Mouse (Mus musculus): Measurements from ENCODE around the gene Fgd2. TPM values are rescaled to one million over a fixed set of nuclear protein-coding genes. Genes with fewer than 3 reads are reported as not detected.

Fgd2 gene
- polyA plus RNA-seq, 1 experiment from 2014 or later: 9.7 TPM

DNA sequence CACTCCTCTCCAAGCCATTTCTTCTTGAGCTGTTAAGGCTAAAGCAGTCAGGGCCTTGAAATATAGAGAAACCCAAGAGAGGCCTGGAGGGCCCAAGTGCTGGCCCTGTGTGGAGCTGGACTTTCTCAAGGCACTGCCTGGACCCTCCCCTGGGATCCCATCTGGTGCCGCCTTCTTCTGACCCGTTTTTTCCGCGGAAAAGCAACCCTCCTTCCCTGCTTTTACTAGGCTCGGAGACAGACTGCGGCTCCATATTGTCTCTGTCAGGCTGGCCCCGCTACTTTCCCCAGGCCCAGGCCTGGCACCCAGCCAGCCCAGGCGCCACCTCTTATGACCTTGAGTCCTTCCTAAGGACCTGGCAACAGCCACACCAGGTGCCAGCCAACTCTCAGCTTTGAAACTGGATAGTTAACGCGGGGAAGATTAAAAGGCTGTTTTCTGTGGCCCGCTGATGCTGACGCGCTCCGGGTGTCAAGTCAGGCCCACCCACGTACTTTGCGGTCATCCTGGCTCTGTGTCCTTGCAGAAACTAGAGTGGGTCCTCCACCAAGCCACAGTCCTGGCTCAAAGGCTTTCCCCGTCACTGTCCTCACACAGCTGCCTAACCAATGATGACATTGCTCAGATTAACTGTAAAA, 4.8 kb upstream of the Fgd2 start:
- H3K27ac ChIP-seq (ENCODE audit: low read length): peak overlapping the region; percentile 94
- peak overlapping the region; percentile 39 for H3K4me3 ChIP-seq (replicated peaks; ENCODE audit: low read length)
- peaks cover 24% of the 10 kb centered on the region for H3K4me1 ChIP-seq (replicated peaks; ENCODE audit: control insufficient read depth, insufficient read depth, low read length)
- ATAC-seq: peak; percentile 41
- H3K36me3 ChIP-seq (ENCODE audit: control insufficient read depth, insufficient read depth): no peaks in the 10 kb centered on the region
- 2% methylated on average over 17 of the region's 17 CpGs for WGBS
- peak overlapping the region; percentile 58 for H3K4me2 ChIP-seq (ENCODE audit: low read length)
- H3K9ac ChIP-seq (replicated peaks; ENCODE audit: low read depth, low read length): peak overlapping the region; percentile 61
- no peaks in the 10 kb centered on the region for H3K9me3 ChIP-seq (ENCODE audit: control insufficient read depth, low read length)
- H3K27me3 ChIP-seq (replicated peaks; ENCODE audit: control insufficient read depth, insufficient read depth, low read length): no peaks in the 10 kb centered on the region

DNA sequence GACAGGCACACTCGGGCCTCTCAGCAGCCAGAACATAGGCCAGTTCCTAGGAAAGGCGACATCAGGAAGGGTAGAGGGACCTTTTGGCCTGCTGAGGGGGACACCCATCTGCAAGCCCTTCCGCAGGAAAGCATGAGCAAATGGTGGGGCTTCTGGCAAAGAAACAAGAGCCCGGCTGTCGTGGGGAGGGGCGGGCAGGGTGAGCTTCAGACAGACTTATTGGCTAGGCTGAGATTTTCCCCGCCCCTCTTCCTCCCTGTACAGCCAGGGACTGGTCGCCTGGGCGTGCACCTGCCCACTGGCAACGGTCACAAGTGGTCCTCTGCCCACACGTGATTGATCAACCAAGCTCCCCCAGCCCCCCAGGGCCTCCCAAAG, 4.2 kb upstream of the Fgd2 start:
- no peaks in the 10 kb centered on the region for H3K27me3 ChIP-seq (replicated peaks; ENCODE audit: control insufficient read depth, insufficient read depth, low read length)
- H3K4me1 ChIP-seq (replicated peaks; ENCODE audit: control insufficient read depth, insufficient read depth, low read length): peaks cover 24% of the 10 kb centered on the region
- H3K4me3 ChIP-seq (replicated peaks; ENCODE audit: low read length): peak overlapping the region; percentile 39
- H3K4me2 ChIP-seq (ENCODE audit: low read length): peak overlapping the region; percentile 58
- no peaks in the 10 kb centered on the region for H3K36me3 ChIP-seq (ENCODE audit: control insufficient read depth, insufficient read depth)
- H3K9ac ChIP-seq (replicated peaks; ENCODE audit: low read depth, low read length): peak overlapping the region; percentile 61
- peak overlapping the region; percentile 94 for H3K27ac ChIP-seq (ENCODE audit: low read length)
- WGBS: 1% methylated on average over 11 of the region's 11 CpGs
- no peaks in the 10 kb centered on the region for H3K9me3 ChIP-seq (ENCODE audit: control insufficient read depth, low read length)
- peak; percentile 95 for ATAC-seq

DNA sequence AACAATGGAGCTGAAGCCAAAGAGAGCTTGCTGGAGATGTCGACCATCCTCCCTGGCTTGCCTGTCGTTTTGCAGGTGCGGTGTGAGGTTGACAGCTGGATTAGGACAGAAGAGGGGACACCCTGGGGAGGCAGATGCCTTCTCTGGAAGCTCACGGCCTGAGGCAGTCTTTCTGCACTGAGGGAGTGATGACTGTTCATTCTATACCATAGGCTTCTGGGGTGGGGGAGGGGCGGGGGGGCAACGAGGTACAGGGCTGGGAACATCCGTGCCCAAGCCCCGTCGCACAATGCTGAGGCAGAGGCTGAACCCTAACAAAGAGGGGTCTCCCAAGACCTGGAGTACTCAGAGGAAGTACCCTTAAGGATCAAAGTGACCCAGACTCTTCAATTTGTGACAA, 3.8 kb upstream of the Fgd2 start:
- WGBS: under 1% methylated on average over 9 of the region's 9 CpGs
- Histone ChIP-seq H3K4me2 (ENCODE audit: low read length) (peak overlapping the region; percentile 58), H3K9me3 (ENCODE audit: control insufficient read depth, low read length) (no peaks in the 10 kb centered on the region), H3K9ac (replicated peaks; ENCODE audit: low read depth, low read length) (peak overlapping the region; percentile 61), H3K27ac (ENCODE audit: low read length) (peak overlapping the region; percentile 94), H3K4me3 (replicated peaks; ENCODE audit: low read length) (peak overlapping the region; percentile 39), H3K36me3 (ENCODE audit: control insufficient read depth, insufficient read depth) (no peaks in the 10 kb centered on the region), H3K4me1 (replicated peaks; ENCODE audit: control insufficient read depth, insufficient read depth, low read length) (peaks cover 24% of the 10 kb centered on the region), H3K27me3 (replicated peaks; ENCODE audit: control insufficient read depth, insufficient read depth, low read length) (no peaks in the 10 kb centered on the region)
- peak; percentile 38 for ATAC-seq

DNA sequence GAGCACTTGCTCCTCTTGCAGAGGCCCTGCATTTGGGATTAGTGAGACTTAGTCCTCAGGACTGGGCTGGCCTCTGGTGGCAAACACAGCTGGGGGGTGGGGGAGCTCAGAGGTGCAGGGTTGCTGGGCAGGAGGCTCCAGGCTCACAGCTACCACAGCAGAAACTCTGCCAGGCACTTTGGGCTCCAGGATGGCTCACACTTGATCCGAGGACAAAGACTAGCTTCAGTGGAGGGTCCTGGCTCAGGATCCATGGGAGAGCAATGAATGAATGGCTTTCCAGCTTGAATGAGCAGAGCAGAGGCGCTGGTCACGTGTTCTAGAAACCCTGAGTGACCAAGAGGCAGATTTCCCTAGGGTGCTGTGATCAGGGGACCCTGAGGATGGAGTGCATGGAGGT, 1.8 kb upstream of the Fgd2 start:
- peaks cover 24% of the 10 kb centered on the region for H3K4me1 ChIP-seq (replicated peaks; ENCODE audit: control insufficient read depth, insufficient read depth, low read length)
- 32% methylated on average over 3 of the region's 3 CpGs for WGBS
- H3K4me2 ChIP-seq (ENCODE audit: low read length): no peak overlapping the region

DNA sequence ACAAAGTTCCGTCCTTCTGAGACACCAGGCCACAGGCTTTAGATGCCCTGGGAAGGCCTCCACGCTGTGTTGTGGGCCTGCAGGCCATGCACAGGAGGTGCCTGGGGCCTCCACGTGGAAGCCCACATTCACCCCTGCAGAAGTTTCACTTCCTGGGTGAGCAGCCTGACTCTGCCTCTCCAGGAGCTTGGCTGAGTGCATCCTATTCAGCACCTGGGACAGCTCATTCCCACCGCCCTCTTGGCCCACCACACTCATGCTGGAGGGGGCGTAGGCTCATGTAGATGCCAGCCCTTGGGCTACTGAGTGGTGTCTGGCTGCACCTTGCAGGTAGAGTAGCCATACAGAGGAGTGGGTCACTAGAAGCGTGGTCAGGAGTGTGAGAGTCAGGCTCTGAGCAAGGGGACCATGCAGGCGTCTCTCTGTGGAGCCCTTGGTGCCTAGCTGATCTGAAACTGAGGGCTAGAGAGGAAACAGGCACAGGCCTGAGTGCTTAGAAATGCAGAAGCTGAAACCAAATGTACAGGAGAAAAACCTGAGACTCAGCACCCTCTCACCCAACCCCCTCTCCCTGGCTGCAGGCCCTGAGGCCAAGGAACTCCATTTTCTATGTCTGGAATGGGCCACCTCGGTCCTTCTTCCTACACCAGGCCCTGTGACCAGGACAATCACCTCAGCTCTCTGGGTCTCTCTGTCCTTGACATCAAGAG, 1.4 kb downstream of the Fgd2 start:
- Histone ChIP-seq H3K9me3 (ENCODE audit: control insufficient read depth, low read length) (no peaks in the 10 kb centered on the region), H3K4me2 (ENCODE audit: low read length) (no peak overlapping the region), H3K27me3 (replicated peaks; ENCODE audit: control insufficient read depth, insufficient read depth, low read length) (no peaks in the 10 kb centered on the region), H3K36me3 (ENCODE audit: control insufficient read depth, insufficient read depth) (no peaks in the 10 kb centered on the region), H3K4me1 (replicated peaks; ENCODE audit: control insufficient read depth, insufficient read depth, low read length) (peaks cover 1% of the 10 kb centered on the region), H3K27ac (ENCODE audit: low read length) (no peak overlapping the region), H3K4me3 (replicated peaks; ENCODE audit: low read length) (no peak overlapping the region), H3K9ac (replicated peaks; ENCODE audit: low read depth, low read length) (no peak overlapping the region)
- 62% methylated on average over 8 of the region's 8 CpGs for WGBS
- ATAC-seq: no peak

More for the DNA sequence above, 1.8 kb upstream of the Fgd2 start:
- H3K9ac ChIP-seq (replicated peaks; ENCODE audit: low read depth, low read length): no peak overlapping the region
- ATAC-seq: no peak
- no peak overlapping the region for H3K27ac ChIP-seq (ENCODE audit: low read length)
- no peaks in the 10 kb centered on the region for H3K27me3 ChIP-seq (replicated peaks; ENCODE audit: control insufficient read depth, insufficient read depth, low read length)
- no peaks in the 10 kb centered on the region for H3K36me3 ChIP-seq (ENCODE audit: control insufficient read depth, insufficient read depth)
- no peak overlapping the region for H3K4me3 ChIP-seq (replicated peaks; ENCODE audit: low read length)
- no peaks in the 10 kb centered on the region for H3K9me3 ChIP-seq (ENCODE audit: control insufficient read depth, low read length)

DNA sequence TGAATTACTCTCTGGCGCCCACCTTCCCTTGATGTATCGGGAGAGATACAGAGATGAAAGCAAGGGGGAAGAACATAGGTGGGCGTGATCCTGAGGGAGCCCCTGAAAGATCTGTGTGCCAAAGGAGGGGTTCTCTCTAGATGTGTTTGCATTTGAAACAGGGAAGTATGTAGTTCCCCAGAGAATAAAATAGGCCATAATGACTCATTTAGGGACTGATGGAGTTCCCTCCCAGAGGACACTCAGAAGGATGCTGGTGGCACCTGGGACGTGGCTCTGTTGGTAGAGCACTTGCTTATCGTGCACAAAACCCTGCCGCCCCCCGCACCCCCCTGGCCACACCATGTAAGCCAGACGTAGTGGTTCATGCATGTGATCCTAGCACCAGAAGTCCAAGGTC, 2.4 kb downstream of the Fgd2 start:
- Histone ChIP-seq H3K4me2 (ENCODE audit: low read length) (no peak overlapping the region), H3K4me1 (replicated peaks; ENCODE audit: control insufficient read depth, insufficient read depth, low read length) (no peaks in the 10 kb centered on the region), H3K27ac (ENCODE audit: low read length) (no peak overlapping the region), H3K27me3 (replicated peaks; ENCODE audit: control insufficient read depth, insufficient read depth, low read length) (no peaks in the 10 kb centered on the region), H3K9ac (replicated peaks; ENCODE audit: low read depth, low read length) (no peak overlapping the region), H3K36me3 (ENCODE audit: control insufficient read depth, insufficient read depth) (no peaks in the 10 kb centered on the region), H3K9me3 (ENCODE audit: control insufficient read depth, low read length) (no peaks in the 10 kb centered on the region), H3K4me3 (replicated peaks; ENCODE audit: low read length) (no peak overlapping the region)
- no peak for ATAC-seq
- WGBS: 85% methylated on average over 8 of the region's 8 CpGs

DNA sequence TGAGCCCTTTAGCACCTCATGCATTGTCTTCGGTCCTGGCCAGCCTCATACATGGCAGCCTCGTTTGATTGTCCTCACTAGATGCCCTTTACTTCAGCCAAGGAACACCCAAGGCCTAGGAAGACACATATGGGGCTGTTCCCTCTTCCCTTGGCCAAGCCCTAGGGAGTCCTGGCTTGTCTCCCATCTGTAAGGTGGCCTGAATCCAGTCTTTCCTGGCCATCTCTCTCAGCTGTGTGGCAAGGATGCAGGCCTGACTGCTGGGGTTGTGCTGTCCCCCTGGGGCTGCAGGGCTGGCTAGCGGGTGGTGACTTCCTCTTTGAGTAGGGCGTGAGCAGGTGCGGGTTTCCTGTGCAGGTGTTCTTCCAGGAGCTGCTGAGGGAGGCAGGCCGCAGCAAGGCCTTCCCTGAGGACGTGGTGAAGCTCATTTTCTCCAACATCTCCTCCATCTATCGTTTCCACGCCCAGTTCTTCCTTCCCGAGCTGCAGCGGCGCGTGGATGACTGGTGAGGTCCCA, 4.4 kb downstream of the Fgd2 start:
- H3K36me3 ChIP-seq (ENCODE audit: control insufficient read depth, insufficient read depth): no peaks in the 10 kb centered on the region
- H3K9ac ChIP-seq (replicated peaks; ENCODE audit: low read depth, low read length): no peak overlapping the region
- H3K4me2 ChIP-seq (ENCODE audit: low read length): no peak overlapping the region
- no peak for ATAC-seq
- no peak overlapping the region for H3K27ac ChIP-seq (ENCODE audit: low read length)
- WGBS: 92% methylated on average over 13 of the region's 13 CpGs
- no peaks in the 10 kb centered on the region for H3K4me1 ChIP-seq (replicated peaks; ENCODE audit: control insufficient read depth, insufficient read depth, low read length)
- no peaks in the 10 kb centered on the region for H3K27me3 ChIP-seq (replicated peaks; ENCODE audit: control insufficient read depth, insufficient read depth, low read length)
- H3K4me3 ChIP-seq (replicated peaks; ENCODE audit: low read length): no peak overlapping the region
- H3K9me3 ChIP-seq (ENCODE audit: control insufficient read depth, low read length): no peaks in the 10 kb centered on the region

DNA sequence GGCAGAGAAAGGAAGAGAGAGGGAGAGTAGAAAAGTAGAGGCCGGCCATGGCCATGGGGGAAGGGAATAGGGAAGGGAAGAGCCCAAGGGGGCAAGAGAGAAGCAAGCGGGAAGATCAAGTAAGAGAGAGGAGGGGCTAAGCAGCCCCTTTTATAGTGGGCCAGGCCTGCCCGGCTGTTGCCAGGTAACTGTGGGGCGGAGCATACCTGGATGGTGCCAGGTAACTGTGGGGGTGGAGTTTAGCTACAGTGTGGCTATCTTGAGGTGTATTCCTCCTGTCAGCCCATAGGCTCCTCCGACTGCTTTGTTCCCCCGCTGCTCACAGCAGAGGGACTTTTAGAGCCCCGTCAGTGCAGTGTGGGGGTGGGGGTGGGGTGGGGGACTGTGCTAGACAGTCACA, 8.0 kb downstream of the Fgd2 start:
- Histone ChIP-seq H3K4me3 (replicated peaks; ENCODE audit: low read length) (no peak overlapping the region), H3K4me2 (ENCODE audit: low read length) (no peak overlapping the region), H3K9me3 (ENCODE audit: control insufficient read depth, low read length) (no peaks in the 10 kb centered on the region), H3K27ac (ENCODE audit: low read length) (no peak overlapping the region), H3K9ac (replicated peaks; ENCODE audit: low read depth, low read length) (no peak overlapping the region), H3K27me3 (replicated peaks; ENCODE audit: control insufficient read depth, insufficient read depth, low read length) (no peaks in the 10 kb centered on the region), H3K36me3 (ENCODE audit: control insufficient read depth, insufficient read depth) (no peaks in the 10 kb centered on the region), H3K4me1 (replicated peaks; ENCODE audit: control insufficient read depth, insufficient read depth, low read length) (0 out of 2 replicates have a peak, but pooled peaks cover 5% of the 10 kb centered on the region)
- ATAC-seq: no peak
- WGBS: 38% methylated on average over 7 of the region's 7 CpGs

DNA sequence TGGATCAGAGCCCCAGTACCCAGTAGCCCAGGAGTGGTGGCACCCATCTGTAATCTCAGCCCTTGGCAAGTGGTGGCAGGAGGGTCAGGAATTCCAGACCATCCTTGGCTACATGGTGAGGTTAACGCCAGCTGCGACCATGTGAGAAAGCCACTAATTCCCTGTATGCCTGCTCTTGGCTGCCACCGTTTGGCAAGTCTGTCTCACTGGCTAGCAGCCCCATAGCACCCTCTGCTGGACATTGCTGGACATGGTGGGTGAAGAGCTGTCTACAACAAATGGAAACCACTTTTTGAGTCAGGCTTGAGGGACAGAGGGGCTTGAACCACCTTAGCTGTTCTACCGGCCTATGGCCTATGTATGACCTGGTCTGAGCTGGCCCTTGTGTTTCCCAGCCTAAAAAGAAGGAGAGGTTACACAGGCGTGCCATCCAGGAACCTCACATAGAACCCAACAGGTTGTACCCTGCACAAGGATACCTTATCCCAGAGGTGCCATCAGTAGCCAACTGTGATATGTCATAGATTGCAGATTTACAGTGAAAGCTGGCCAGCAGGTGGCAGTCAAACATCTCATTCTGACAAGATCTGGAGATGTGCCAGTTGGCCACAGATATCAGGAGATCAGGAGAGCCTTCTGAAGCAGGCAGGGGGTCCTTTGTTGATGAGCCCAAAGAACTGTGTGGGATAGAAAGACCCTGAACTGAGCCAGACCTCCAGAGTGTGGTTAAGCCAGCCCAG, 10.4 kb downstream of the Fgd2 start:
- no peak overlapping the region for H3K4me3 ChIP-seq (replicated peaks; ENCODE audit: low read length)
- no peak overlapping the region for H3K4me2 ChIP-seq (ENCODE audit: low read length)
- H3K27ac ChIP-seq (ENCODE audit: low read length): no peak overlapping the region
- no peak overlapping the region for H3K9ac ChIP-seq (replicated peaks; ENCODE audit: low read depth, low read length)
- ATAC-seq: peak; percentile 54
- no peaks in the 10 kb centered on the region for H3K9me3 ChIP-seq (ENCODE audit: control insufficient read depth, low read length)
- H3K27me3 ChIP-seq (replicated peaks; ENCODE audit: control insufficient read depth, insufficient read depth, low read length): no peaks in the 10 kb centered on the region
- WGBS: 5% methylated on average over 5 of the region's 5 CpGs
- H3K4me1 ChIP-seq (replicated peaks; ENCODE audit: control insufficient read depth, insufficient read depth, low read length): 0 out of 2 replicates have a peak, but pooled peaks cover 5% of the 10 kb centered on the region
- H3K36me3 ChIP-seq (ENCODE audit: control insufficient read depth, insufficient read depth): no peaks in the 10 kb centered on the region

Measured in forebrain, embryonic 16.5 days (tissue).